Mouse (Mus musculus) common myeloid progenitor, adult 5-6 weeks (primary cell): ENCODE data around the gene Adgrg4. TPM values are rescaled to one million over a fixed set of nuclear protein-coding genes. Genes with fewer than 3 reads are reported as not detected.

Source experiments
- ATAC-seq: replicated peaks from 2 replicates; pipeline ENCODE4 v1.8.0; 2016; ENCODE audit warnings: low read depth, mild to moderate bottlenecking, moderate TSS enrichment, inconsistent platforms; ENCODE audit not compliant: poor library complexity, severe bottlenecking
- total RNA-seq: library from RNA; stranded (forward); fragments of 200-1000, 187-1606 nt; gene quantifications from 2 replicates; pipeline ENCODE4 v1.2.3, GENCODE M21; 2017

Gene Adgrg4
- total RNA-seq = not detected in 2 replicates

DNA sequence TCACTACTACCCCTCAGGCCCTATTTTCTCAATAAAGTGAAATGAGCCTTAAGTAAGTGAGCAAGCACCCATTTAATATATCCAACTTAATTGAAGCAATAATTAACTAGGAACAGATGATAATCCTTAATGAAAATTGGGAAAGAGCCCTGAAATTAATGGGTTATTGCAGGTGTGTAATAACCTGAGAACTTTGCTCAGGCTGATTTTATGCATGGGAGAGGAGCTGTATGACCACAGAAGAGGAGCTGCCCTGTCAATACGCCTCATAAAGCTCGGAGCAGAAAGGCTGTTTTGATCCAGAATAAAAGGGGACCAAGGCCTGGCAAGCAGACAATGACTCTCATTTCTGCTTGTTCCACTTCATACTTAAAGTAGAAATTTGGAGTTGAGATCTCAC is at the start of gene Adgrg4:
Gene Adgrg4, plus strand, starts transcription at position 301 of the 400 bp plus-strand sequence.
- ATAC-seq = no peak

DNA sequence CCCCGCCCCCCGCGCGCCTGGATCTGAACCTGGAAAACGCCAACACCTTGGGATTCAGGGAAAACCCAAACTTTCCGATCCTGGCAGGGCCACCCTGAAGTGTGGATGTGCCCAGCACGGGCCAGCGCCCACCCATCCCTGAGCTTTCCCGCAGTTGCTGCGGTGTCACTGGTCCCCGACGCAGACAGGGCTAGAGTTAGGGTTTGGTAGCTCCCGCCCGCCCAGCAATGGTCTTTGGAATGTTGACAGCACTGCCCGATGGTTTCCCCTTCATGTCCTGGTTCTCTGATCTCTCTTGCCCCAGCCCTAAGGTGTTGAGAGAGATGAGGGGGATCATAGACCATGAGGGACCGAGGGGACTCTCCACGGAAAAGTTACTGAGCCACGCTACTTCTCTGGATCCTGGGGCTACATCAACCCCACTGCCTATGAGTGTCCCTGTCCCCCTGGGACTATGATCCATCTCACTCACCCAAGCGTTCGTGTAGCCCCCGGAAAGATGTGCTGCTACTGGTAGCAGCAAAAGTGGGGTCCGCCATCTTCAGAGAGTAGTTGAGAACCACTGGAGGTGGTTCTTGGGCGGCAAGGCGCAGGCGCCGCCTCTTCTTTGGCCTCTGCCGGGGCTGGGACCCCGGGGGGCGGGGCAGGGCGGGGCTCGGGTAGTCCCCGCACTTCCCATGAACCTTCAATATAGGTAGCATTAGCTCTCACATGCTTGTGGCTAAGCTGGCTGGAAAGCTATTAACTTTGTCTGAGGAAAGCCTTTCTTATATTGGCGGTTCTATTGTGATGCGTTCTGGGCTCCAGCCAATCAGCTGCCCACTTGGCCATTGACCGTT is 48.0 kb upstream of the Adgrg4 start, which contains the start of gene Map7d3:
Gene Map7d3, minus strand, starts transcription at position 562 of the 839 bp plus-strand sequence.
- peak; percentile 83 for ATAC-seq

DNA sequence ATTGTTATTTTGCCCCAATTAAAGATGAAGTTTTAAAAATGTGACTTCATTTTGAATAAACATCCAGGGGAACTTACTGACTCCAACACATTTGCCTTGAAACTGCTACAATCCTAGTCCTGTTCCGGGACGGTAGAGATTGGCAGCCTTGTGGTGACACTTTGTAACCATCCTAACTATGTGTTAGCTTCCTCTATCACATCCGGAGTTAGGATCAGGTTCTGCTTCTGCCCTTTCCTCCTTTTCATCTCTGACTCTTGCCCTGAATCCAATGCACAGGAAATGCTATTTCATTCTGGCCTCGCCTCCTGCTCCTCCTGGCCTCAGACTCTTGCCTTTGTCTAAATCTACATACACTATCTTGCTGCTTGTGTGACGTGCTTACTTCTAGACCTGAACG is 42.5 kb upstream of the Adgrg4 start:
- peak; percentile 93 for ATAC-seq

DNA sequence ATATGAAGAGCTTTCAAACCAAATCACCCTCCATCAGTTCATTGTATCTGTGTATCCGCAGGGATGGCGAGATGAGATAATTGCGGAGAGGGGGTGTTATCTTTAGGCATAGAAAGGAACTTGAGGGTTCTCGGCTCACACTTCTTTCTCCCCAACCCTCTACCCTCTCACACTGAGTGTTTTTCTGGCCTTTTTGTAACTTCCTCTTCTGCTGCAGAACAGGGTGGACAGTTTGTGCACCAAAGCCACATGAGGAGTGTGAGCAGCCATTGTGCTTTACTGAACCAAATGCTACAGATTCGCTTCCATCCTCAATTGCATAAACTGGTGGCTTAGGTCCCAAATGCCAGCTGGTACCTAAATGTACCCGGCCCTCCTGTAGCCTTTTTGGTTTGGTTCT is 34.1 kb upstream of the Adgrg4 start:
- ATAC-seq = peak; percentile 73; the same call in 1 of the 2 replicates

DNA sequence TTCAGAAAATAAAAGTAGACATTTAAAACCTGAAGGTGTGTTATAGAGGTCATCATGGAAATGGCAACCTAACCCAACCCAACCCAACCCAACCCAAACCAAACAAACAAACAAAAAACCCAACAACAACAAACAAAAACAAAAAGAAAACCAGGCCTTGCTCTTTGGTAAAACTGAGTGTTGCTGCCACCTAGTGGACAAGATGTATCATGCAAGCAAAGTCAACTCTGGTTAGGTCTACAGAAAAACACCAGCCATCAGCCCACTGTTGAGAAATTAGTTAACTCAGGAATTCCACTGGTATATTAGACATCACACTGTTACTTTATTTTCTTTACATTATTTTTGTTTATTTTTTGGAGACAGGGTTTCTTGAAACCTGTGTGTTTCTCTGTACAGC is 30.6 kb upstream of the Adgrg4 start:
- ATAC-seq = no peak

DNA sequence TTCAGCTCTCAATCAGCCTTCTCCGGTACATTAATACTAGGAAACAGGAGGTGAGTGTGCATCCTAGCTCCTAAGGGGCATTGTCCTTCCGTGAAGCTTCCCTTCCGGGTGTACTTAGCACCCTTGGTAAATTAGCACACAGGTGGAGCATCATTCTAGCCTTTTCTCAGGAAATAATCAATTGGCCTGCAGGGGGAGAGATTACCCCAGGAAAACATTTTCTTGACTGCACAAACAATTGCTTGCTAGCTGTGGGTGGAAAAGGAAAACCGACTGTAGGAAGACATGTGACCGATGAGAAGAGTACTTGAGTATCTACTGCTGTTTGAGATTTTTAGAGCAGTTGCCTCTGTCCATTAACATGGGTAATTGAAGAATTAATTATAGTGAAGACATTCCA is 28.7 kb upstream of the Adgrg4 start:
- no peak for ATAC-seq

DNA sequence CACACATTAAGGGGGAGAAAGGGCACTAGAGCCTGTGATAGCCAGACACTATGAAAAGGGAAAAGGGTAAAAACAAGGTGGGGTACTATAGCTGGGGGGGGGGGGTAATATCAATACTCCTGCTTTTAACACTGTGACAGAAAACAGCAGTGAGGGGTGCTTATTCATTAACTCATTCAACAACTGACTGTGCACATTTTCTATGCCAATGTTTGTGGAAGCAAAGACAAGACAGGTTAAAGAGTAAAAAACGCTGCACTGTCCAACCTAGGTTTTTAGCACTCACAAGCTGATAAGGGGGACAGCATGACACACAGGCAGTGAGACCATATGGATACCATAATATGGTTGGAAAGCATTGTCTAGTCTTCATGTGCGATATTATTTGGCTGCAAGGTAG is 142.9 kb downstream of the Adgrg4 start:
- ATAC-seq = no peak

- no peak for ATAC-seq
Observed at GRCm38 (mm10) chrX:57042774-57043173, 172.8 kb downstream of the Adgrg4 start, which contains the start of gene Brs3. Gene Brs3, plus strand, starts transcription at chrX:57043074.

DNA sequence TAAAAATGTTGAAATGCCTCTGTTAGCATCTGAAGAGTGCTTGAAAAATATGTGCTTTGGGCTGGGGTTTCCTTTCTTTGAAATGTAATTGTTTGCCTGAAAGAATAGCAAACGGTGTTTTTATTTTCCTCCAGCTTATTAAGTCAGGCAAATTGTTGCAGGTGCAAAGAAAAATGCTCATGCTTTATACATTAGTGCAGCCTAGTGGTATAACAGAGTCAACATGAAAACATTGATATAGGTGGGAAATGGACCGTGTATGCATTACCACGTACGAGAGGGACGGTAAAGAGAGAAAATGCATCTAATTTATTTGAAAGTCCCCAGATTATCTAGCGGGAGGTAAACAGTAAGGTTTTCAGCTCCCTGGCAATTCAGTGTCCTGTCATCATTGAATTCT is 173.9 kb downstream of the Adgrg4 start:
- ATAC-seq = no peak

Other genes starting within 250 kb of the Adgrg4 start
- 1.6 and 21.3 TPM in 2 replicates for gene Fhl1, start 138.4 kb upstream of the Adgrg4 start, total RNA-seq
- 5.2 and 7.5 TPM in 2 replicates for gene Map7d3, start 47.8 kb upstream of the Adgrg4 start, total RNA-seq
- not detected in 2 replicates for gene Brs3, start 172.9 kb downstream of the Adgrg4 start, total RNA-seq
- 92.6 and 95.2 TPM in 2 replicates for gene Htatsf1, start 183.4 kb downstream of the Adgrg4 start, total RNA-seq
- gene Vgll1, start 217.9 kb downstream of the Adgrg4 start, total RNA-seq = not detected in 2 replicates